Mouse (Mus musculus): ENCODE data around the gene Il1r1. TPM values are rescaled to one million over a fixed set of nuclear protein-coding genes. Genes with fewer than 3 reads are reported as not detected.
A peak's percentile ranks its signal among the peaks of the same experiment; 100 is the strongest.

Il1r1 gene
- polyA plus RNA-seq, 1 experiment from 2014 or later = 8.6 TPM

GRCm38 (mm10) chr1:40236694-40237093 lies 11.8 kb downstream of the Il1r1 start:
- Histone ChIP-seq H3K4me2 (ENCODE audit: low read length) (no peak overlapping the region), H3K9ac (ENCODE audit: low read length) (no peak overlapping the region), H3K27me3 (replicated peaks; ENCODE audit: control insufficient read depth, insufficient read depth, low read length) (no peaks in the 10 kb centered on the region), H3K9me3 (ENCODE audit: control insufficient read depth, low read length) (no peaks in the 10 kb centered on the region), H3K4me3 (ENCODE audit: low read depth, low read length) (no peak overlapping the region), H3K36me3 (ENCODE audit: control insufficient read depth, insufficient read depth, low read length) (no peaks in the 10 kb centered on the region), H3K27ac (ENCODE audit: low read depth) (0 out of 2 replicates have a peak overlapping the region, but pooled peaks have one; percentile 11), H3K4me1 (replicated peaks; ENCODE audit: control insufficient read depth, insufficient read depth, low read length) (peaks cover 16% of the 10 kb centered on the region)
- 38% methylated on average over 6 of the region's 6 CpGs for WGBS
- no peak for ATAC-seq (replicated peaks; ENCODE audit: low FRiP score, low TSS enrichment, low read depth)
- peak; percentile 51 for DNase-seq (ENCODE audit: low spot score)

DNA sequence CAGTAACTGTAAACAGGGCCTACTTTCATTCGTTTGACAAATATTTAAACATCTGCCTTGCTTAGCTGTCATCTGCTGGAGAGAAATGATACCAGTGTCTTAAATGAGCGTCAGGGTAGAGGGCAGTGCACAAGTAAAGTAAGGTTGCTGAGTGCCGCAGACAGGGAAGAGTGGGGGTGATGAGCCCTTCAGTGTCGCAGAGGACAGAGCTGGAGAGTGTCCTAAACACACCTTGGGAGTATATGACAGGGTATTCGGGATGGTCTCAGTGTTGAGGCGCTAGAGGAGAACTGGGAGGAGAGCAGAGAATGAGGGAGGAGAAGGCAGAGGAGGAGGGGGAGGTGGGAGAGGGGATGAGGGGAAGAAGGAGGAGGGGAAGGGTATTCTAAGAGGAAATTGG lies 12.2 kb downstream of the Il1r1 start:
- Histone ChIP-seq H3K27me3 (replicated peaks; ENCODE audit: control insufficient read depth, insufficient read depth, low read length) (no peaks in the 10 kb centered on the region), H3K4me1 (replicated peaks; ENCODE audit: control insufficient read depth, insufficient read depth, low read length) (peaks cover 16% of the 10 kb centered on the region), H3K9me3 (ENCODE audit: control insufficient read depth, low read length) (no peaks in the 10 kb centered on the region), H3K4me3 (ENCODE audit: low read depth, low read length) (no peak overlapping the region), H3K27ac (ENCODE audit: low read depth) (0 out of 2 replicates have a peak overlapping the region, but pooled peaks have one; percentile 11), H3K9ac (ENCODE audit: low read length) (no peak overlapping the region), H3K4me2 (ENCODE audit: low read length) (no peak overlapping the region), H3K36me3 (ENCODE audit: control insufficient read depth, insufficient read depth, low read length) (no peaks in the 10 kb centered on the region)
- DNase-seq (ENCODE audit: low spot score) (no peak), ATAC-seq (replicated peaks; ENCODE audit: low FRiP score, low TSS enrichment, low read depth) (no peak)
- 24% methylated on average over 6 of the region's 6 CpGs for WGBS

DNA sequence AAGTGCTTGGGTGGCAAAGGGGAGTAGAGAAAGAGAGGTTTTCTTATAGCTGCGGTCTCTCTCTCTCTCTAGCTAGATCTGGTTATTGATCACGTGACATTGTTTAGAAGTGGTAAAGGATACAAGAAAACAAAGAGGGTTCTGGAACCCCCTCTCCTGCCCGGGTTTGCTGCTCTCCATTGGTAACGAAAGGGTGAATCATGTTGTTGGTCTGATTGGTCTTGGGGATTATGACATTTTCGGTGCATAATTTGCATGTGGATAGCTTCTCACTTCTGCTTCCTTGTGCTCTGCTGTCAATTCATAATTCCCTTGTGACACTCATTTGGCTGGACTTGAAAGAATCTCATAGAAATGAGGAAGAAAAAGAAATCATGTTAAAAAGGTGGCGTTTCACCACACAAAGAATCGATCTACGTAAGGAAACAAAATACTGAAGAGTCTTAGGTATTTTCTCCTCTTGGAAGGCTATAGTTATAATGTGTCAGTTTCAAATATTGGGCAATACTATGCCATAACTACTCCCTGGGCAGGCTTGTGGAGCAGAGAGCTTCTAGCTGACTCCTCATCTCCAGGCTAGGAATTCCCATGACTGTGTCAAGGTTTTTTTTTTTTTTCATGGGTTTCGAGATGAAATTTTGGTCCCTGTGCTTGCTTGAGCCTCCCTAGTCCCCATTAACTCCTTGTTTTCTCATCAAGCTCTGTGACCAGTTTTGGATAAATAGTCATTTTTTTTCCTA lies 15.6 kb downstream of the Il1r1 start:
- Histone ChIP-seq H3K36me3 (ENCODE audit: control insufficient read depth, insufficient read depth, low read length) (no peaks in the 10 kb centered on the region), H3K27me3 (replicated peaks; ENCODE audit: control insufficient read depth, insufficient read depth, low read length) (no peaks in the 10 kb centered on the region), H3K9me3 (ENCODE audit: control insufficient read depth, low read length) (no peaks in the 10 kb centered on the region), H3K27ac (ENCODE audit: low read depth) (no peak overlapping the region), H3K4me2 (ENCODE audit: low read length) (no peak overlapping the region), H3K4me1 (replicated peaks; ENCODE audit: control insufficient read depth, insufficient read depth, low read length) (no peaks in the 10 kb centered on the region; the same call in 1 of the 2 replicates), H3K4me3 (ENCODE audit: low read depth, low read length) (no peak overlapping the region), H3K9ac (ENCODE audit: low read length) (no peak overlapping the region)
- whole genome bisulfite sequencing = 92% methylated on average over 9 of the region's 9 CpGs
- no peak for ATAC-seq (replicated peaks; ENCODE audit: low FRiP score, low TSS enrichment, low read depth)
- no peak for DNase-seq (ENCODE audit: low spot score)

GRCm38 (mm10) chr1:40242717-40243116 lies 17.8 kb downstream of the Il1r1 start:
- H3K9me3 ChIP-seq (ENCODE audit: control insufficient read depth, low read length) = no peaks in the 10 kb centered on the region
- H3K4me3 ChIP-seq (ENCODE audit: low read depth, low read length) = no peak overlapping the region
- H3K36me3 ChIP-seq (ENCODE audit: control insufficient read depth, insufficient read depth, low read length) = no peaks in the 10 kb centered on the region
- no peak overlapping the region for H3K27ac ChIP-seq (ENCODE audit: low read depth)
- ATAC-seq (replicated peaks; ENCODE audit: low FRiP score, low TSS enrichment, low read depth) = no peak
- H3K9ac ChIP-seq (ENCODE audit: low read length) = no peak overlapping the region
- no peaks in the 10 kb centered on the region for H3K4me1 ChIP-seq (replicated peaks; ENCODE audit: control insufficient read depth, insufficient read depth, low read length)
- no peak overlapping the region for H3K4me2 ChIP-seq (ENCODE audit: low read length)
- DNase-seq (ENCODE audit: low spot score) = no peak
- 47% methylated on average over 1 of the region's 1 CpGs for WGBS
- H3K27me3 ChIP-seq (replicated peaks; ENCODE audit: control insufficient read depth, insufficient read depth, low read length) = no peaks in the 10 kb centered on the region

GRCm38 (mm10) chr1:40243561-40243998 lies 18.7 kb downstream of the Il1r1 start:
- Histone ChIP-seq H3K27ac (ENCODE audit: low read depth) (no peak overlapping the region), H3K9ac (ENCODE audit: low read length) (no peak overlapping the region), H3K4me3 (ENCODE audit: low read depth, low read length) (no peak overlapping the region), H3K36me3 (ENCODE audit: control insufficient read depth, insufficient read depth, low read length) (no peaks in the 10 kb centered on the region), H3K4me2 (ENCODE audit: low read length) (no peak overlapping the region), H3K9me3 (ENCODE audit: control insufficient read depth, low read length) (no peaks in the 10 kb centered on the region), H3K27me3 (replicated peaks; ENCODE audit: control insufficient read depth, insufficient read depth, low read length) (no peaks in the 10 kb centered on the region), H3K4me1 (replicated peaks; ENCODE audit: control insufficient read depth, insufficient read depth, low read length) (no peaks in the 10 kb centered on the region)
- ATAC-seq (replicated peaks; ENCODE audit: low FRiP score, low TSS enrichment, low read depth) = no peak
- no peak for DNase-seq (ENCODE audit: low spot score)
- WGBS = 66% methylated on average over 3 of the region's 3 CpGs

- H3K4me2 ChIP-seq (ENCODE audit: low read length) = no peak overlapping the region
- no peak for ATAC-seq (replicated peaks; ENCODE audit: low FRiP score, low TSS enrichment, low read depth)
- H3K9ac ChIP-seq (ENCODE audit: low read length) = no peak overlapping the region
- WGBS = 55% methylated on average over 4 of the region's 4 CpGs
- H3K4me3 ChIP-seq (ENCODE audit: low read depth, low read length) = no peak overlapping the region
- H3K4me1 ChIP-seq (replicated peaks; ENCODE audit: control insufficient read depth, insufficient read depth, low read length) = no peaks in the 10 kb centered on the region
- H3K27ac ChIP-seq (ENCODE audit: low read depth) = no peak overlapping the region
- H3K36me3 ChIP-seq (ENCODE audit: control insufficient read depth, insufficient read depth, low read length) = no peaks in the 10 kb centered on the region
- H3K27me3 ChIP-seq (replicated peaks; ENCODE audit: control insufficient read depth, insufficient read depth, low read length) = no peaks in the 10 kb centered on the region
- DNase-seq (ENCODE audit: low spot score) = no peak
- H3K9me3 ChIP-seq (ENCODE audit: control insufficient read depth, low read length) = no peaks in the 10 kb centered on the region
These were observed 25.5 kb downstream of the Il1r1 start for GRCm38 (mm10) chr1:40250425-40250824.

DNA sequence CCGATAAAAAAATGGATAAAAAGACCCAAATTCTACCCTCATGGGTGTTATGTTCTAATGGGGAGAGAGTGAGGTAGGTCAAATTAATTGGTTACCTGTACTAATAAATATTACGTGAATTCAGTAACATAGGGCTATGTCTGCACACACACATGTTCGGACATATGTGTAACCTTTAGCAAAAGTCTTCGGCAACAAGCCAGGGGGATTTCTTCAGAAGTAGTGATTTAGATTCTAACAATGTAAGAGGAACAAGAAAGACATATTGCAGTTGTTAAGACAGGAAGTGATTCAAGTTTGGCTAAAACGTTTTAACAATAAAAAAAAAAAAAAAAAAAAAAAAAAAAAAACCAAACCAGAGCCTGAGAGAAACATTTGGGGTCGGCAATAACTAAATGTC lies 27.6 kb downstream of the Il1r1 start:
- no peaks in the 10 kb centered on the region for H3K27me3 ChIP-seq (replicated peaks; ENCODE audit: control insufficient read depth, insufficient read depth, low read length)
- H3K4me2 ChIP-seq (ENCODE audit: low read length) = no peak overlapping the region
- WGBS = 80% methylated on average over 6 of the region's 6 CpGs
- no peaks in the 10 kb centered on the region for H3K36me3 ChIP-seq (ENCODE audit: control insufficient read depth, insufficient read depth, low read length)
- H3K9me3 ChIP-seq (ENCODE audit: control insufficient read depth, low read length) = no peaks in the 10 kb centered on the region
- no peak overlapping the region for H3K27ac ChIP-seq (ENCODE audit: low read depth)
- ATAC-seq (replicated peaks; ENCODE audit: low FRiP score, low TSS enrichment, low read depth) = no peak
- no peak overlapping the region for H3K4me3 ChIP-seq (ENCODE audit: low read depth, low read length)
- no peak for DNase-seq (ENCODE audit: low spot score)
- no peak overlapping the region for H3K9ac ChIP-seq (ENCODE audit: low read length)
- no peaks in the 10 kb centered on the region for H3K4me1 ChIP-seq (replicated peaks; ENCODE audit: control insufficient read depth, insufficient read depth, low read length)

- H3K27me3 ChIP-seq (replicated peaks; ENCODE audit: control insufficient read depth, insufficient read depth, low read length) = no peaks in the 10 kb centered on the region
- no peak for ATAC-seq (replicated peaks; ENCODE audit: low FRiP score, low TSS enrichment, low read depth)
- 62% methylated on average over 5 of the region's 5 CpGs for WGBS
These were observed 29.1 kb downstream of the Il1r1 start for GRCm38 (mm10) chr1:40253940-40254339.

More at GRCm38 (mm10) chr1:40253940-40254339, 29.1 kb downstream of the Il1r1 start:
- no peak overlapping the region for H3K4me3 ChIP-seq (ENCODE audit: low read depth, low read length)
- H3K9ac ChIP-seq (ENCODE audit: low read length) = no peak overlapping the region
- no peaks in the 10 kb centered on the region for H3K9me3 ChIP-seq (ENCODE audit: control insufficient read depth, low read length)
- no peak overlapping the region for H3K27ac ChIP-seq (ENCODE audit: low read depth)
- H3K4me2 ChIP-seq (ENCODE audit: low read length) = no peak overlapping the region
- no peaks in the 10 kb centered on the region for H3K36me3 ChIP-seq (ENCODE audit: control insufficient read depth, insufficient read depth, low read length)
- no peaks in the 10 kb centered on the region for H3K4me1 ChIP-seq (replicated peaks; ENCODE audit: control insufficient read depth, insufficient read depth, low read length)
- DNase-seq (ENCODE audit: low spot score) = no peak

All from intestine, embryonic 14.5 days (tissue).